Mouse (Mus musculus): ENCODE measurements around the gene Gstcd. TPM values are rescaled to one million over a fixed set of nuclear protein-coding genes. Genes with fewer than 3 reads are reported as not detected.
A peak's percentile ranks its signal among the peaks of the same experiment; 100 is the strongest.

Gene Gstcd
- polyA plus RNA-seq, 1 experiment from 2014 or later = 9.0 TPM

- no peak for ATAC-seq (replicated peaks; ENCODE audit: low FRiP score)
These were observed 141.3 kb downstream of the Gstcd start for GRCm38 (mm10) chr3:132950529-132950880.

GRCm38 (mm10) chr3:132949791-132950528 is 141.9 kb downstream of the Gstcd start, which contains the start of gene Npnt:
Gene Npnt, minus strand, starts transcription at chr3:132950291.
- Histone ChIP-seq H3K27ac (ENCODE audit: low read depth, low read length) (no peak within 1 kb of the TSS), H3K9me3 (ENCODE audit: control insufficient read depth, low read length) (no peaks in the 10 kb centered on the region), H3K4me1 (replicated peaks; ENCODE audit: control insufficient read depth, insufficient read depth, low read length) (0 out of 2 replicates have a peak, but pooled peaks cover 3% of the 10 kb centered on the region), H3K4me3 (ENCODE audit: low read depth, low read length) (peak within 1 kb of the TSS; percentile 66), H3K27me3 (replicated peaks; ENCODE audit: control insufficient read depth, insufficient read depth, low read length) (peaks cover 29% of the 10 kb centered on the region), H3K4me2 (peak within 1 kb of the TSS; percentile 98), H3K36me3 (ENCODE audit: control insufficient read depth, insufficient read depth, low read length) (no peaks in the 10 kb centered on the region), H3K9ac (ENCODE audit: low read depth, low read length) (peak within 1 kb of the TSS; percentile 53)
- peak; percentile 52 for DNase-seq (ENCODE audit: low spot score)
- peak; percentile 78 for ATAC-seq (replicated peaks; ENCODE audit: low FRiP score)
- under 1% methylated on average over 64 of the region's 82 CpGs for WGBS

More at GRCm38 (mm10) chr3:132950529-132950880, 141.3 kb downstream of the Gstcd start:
- 17% methylated on average over 7 of the region's 7 CpGs for WGBS
- H3K9ac ChIP-seq (ENCODE audit: low read depth, low read length) = peak overlapping the region; percentile 46; the same call in 1 of the 2 replicates
- H3K9me3 ChIP-seq (ENCODE audit: control insufficient read depth, low read length) = no peaks in the 10 kb centered on the region
- no peak overlapping the region for H3K27ac ChIP-seq (ENCODE audit: low read depth, low read length)
- 0 out of 2 replicates have a peak, but pooled peaks cover 3% of the 10 kb centered on the region for H3K4me1 ChIP-seq (replicated peaks; ENCODE audit: control insufficient read depth, insufficient read depth, low read length)
- DNase-seq (ENCODE audit: low spot score) = no peak
- peak overlapping the region; percentile 98 for H3K4me2 ChIP-seq
- H3K4me3 ChIP-seq (ENCODE audit: low read depth, low read length) = peak overlapping the region; percentile 66
- H3K27me3 ChIP-seq (replicated peaks; ENCODE audit: control insufficient read depth, insufficient read depth, low read length) = peaks cover 29% of the 10 kb centered on the region
- H3K36me3 ChIP-seq (ENCODE audit: control insufficient read depth, insufficient read depth, low read length) = no peaks in the 10 kb centered on the region

DNA sequence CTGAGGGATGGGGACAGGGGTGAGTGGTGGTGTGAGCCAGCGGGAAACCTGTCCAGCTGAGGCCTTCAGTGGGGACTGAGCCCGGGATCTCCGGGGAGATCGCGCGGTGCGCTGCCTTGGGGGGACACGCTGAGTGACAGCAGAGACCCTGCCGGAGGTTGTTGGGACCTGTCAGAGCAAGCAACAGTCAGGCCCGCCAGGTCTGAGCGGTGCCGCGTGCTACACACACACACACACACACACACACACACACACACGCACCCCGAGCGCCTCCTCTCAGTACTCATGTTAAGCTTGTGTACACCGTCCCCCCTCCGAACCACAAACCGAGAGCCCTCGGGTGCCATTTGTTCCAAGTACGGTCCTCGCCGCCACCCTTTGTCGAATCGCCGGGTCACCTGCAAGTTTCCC is 142.4 kb downstream of the Gstcd start:
- Histone ChIP-seq H3K9me3 (ENCODE audit: control insufficient read depth, low read length) (no peaks in the 10 kb centered on the region), H3K9ac (ENCODE audit: low read depth, low read length) (peak overlapping the region; percentile 22; the same call in 1 of the 2 replicates), H3K36me3 (ENCODE audit: control insufficient read depth, insufficient read depth, low read length) (no peaks in the 10 kb centered on the region), H3K4me3 (ENCODE audit: low read depth, low read length) (peak overlapping the region; percentile 66), H3K4me1 (replicated peaks; ENCODE audit: control insufficient read depth, insufficient read depth, low read length) (0 out of 2 replicates have a peak, but pooled peaks cover 3% of the 10 kb centered on the region), H3K27ac (ENCODE audit: low read depth, low read length) (no peak overlapping the region), H3K4me2 (peak overlapping the region; percentile 98), H3K27me3 (replicated peaks; ENCODE audit: control insufficient read depth, insufficient read depth, low read length) (peaks cover 29% of the 10 kb centered on the region)
- ATAC-seq (replicated peaks; ENCODE audit: low FRiP score) (peak; percentile 37), DNase-seq (ENCODE audit: low spot score) (peak; percentile 43)
- WGBS = under 1% methylated on average over 24 of the region's 26 CpGs

DNA sequence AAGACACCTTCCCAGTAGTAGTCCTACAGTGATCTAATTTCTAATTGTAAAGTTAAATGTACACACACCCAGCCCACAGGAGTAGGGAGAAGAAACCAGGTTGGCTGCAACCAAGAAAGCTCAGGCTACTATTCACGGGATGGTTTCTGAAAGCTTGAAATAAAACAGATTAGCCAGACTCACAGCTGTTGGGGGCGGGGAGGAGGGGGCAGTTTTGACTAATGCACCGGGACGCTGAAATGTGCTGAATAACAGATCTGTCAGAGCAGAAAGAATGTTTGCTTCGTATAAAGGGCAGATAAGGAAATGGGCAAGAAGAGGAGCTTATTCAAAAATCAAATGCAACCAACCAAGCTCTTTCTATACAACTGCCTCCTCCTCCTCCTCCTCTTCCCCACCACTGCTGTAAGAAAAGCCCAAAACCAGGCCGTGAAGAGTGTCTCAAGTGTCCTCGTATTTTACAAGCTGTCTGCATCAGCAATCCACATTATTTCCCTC is 143.5 kb downstream of the Gstcd start:
- Histone ChIP-seq H3K27ac (ENCODE audit: low read depth, low read length) (no peak overlapping the region), H3K4me1 (replicated peaks; ENCODE audit: control insufficient read depth, insufficient read depth, low read length) (0 out of 2 replicates have a peak, but pooled peaks cover 3% of the 10 kb centered on the region), H3K9ac (ENCODE audit: low read depth, low read length) (no peak overlapping the region), H3K36me3 (ENCODE audit: control insufficient read depth, insufficient read depth, low read length) (no peaks in the 10 kb centered on the region), H3K9me3 (ENCODE audit: control insufficient read depth, low read length) (no peaks in the 10 kb centered on the region), H3K27me3 (replicated peaks; ENCODE audit: control insufficient read depth, insufficient read depth, low read length) (peaks cover 29% of the 10 kb centered on the region), H3K4me2 (no peak overlapping the region), H3K4me3 (ENCODE audit: low read depth, low read length) (no peak overlapping the region)
- WGBS = 25% methylated on average over 7 of the region's 7 CpGs
- DNase-seq (ENCODE audit: low spot score) = no peak
- ATAC-seq (replicated peaks; ENCODE audit: low FRiP score) = no peak

- ATAC-seq (replicated peaks; ENCODE audit: low FRiP score) = no peak
These were observed 145.7 kb downstream of the Gstcd start for GRCm38 (mm10) chr3:132946086-132946485.

DNA sequence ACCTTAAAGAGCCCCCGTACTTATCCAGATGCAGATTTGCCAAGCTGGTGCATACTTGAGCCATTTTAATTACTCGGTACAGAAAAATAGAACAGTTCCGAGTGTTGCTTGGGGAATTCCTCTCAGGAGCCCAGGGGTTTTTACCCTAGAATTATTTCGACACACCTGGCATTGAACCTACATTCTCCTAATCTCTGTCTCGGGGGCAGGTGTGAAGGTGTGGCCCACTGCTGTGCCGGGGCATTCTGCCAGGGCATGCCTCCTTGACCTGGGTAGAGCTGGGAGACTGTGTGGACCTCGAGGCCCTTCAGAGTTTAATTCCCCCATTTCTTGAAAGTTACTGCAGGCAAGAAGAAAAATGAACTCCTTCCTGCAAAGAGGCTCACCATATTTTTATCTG is 146.2 kb downstream of the Gstcd start:
- WGBS = 73% methylated on average over 7 of the region's 7 CpGs
- Histone ChIP-seq H3K4me1 (replicated peaks; ENCODE audit: control insufficient read depth, insufficient read depth, low read length) (0 out of 2 replicates have a peak, but pooled peaks cover 3% of the 10 kb centered on the region), H3K27me3 (replicated peaks; ENCODE audit: control insufficient read depth, insufficient read depth, low read length) (peaks cover 23% of the 10 kb centered on the region), H3K9ac (ENCODE audit: low read depth, low read length) (no peak overlapping the region), H3K36me3 (ENCODE audit: control insufficient read depth, insufficient read depth, low read length) (no peaks in the 10 kb centered on the region), H3K4me2 (no peak overlapping the region), H3K27ac (ENCODE audit: low read depth, low read length) (no peak overlapping the region), H3K9me3 (ENCODE audit: control insufficient read depth, low read length) (no peaks in the 10 kb centered on the region), H3K4me3 (ENCODE audit: low read depth, low read length) (no peak overlapping the region)
- DNase-seq (ENCODE audit: low spot score) (no peak), ATAC-seq (replicated peaks; ENCODE audit: low FRiP score) (no peak)

More at GRCm38 (mm10) chr3:132946086-132946485, 145.7 kb downstream of the Gstcd start:
- 80% methylated on average over 5 of the region's 5 CpGs for WGBS
- H3K27me3 ChIP-seq (replicated peaks; ENCODE audit: control insufficient read depth, insufficient read depth, low read length) = peaks cover 28% of the 10 kb centered on the region
- no peak overlapping the region for H3K4me2 ChIP-seq
- no peaks in the 10 kb centered on the region for H3K36me3 ChIP-seq (ENCODE audit: control insufficient read depth, insufficient read depth, low read length)
- no peak overlapping the region for H3K9ac ChIP-seq (ENCODE audit: low read depth, low read length)
- DNase-seq (ENCODE audit: low spot score) = no peak
- H3K4me1 ChIP-seq (replicated peaks; ENCODE audit: control insufficient read depth, insufficient read depth, low read length) = 0 out of 2 replicates have a peak, but pooled peaks cover 3% of the 10 kb centered on the region
- H3K27ac ChIP-seq (ENCODE audit: low read depth, low read length) = no peak overlapping the region
- no peaks in the 10 kb centered on the region for H3K9me3 ChIP-seq (ENCODE audit: control insufficient read depth, low read length)
- no peak overlapping the region for H3K4me3 ChIP-seq (ENCODE audit: low read depth, low read length)

DNA sequence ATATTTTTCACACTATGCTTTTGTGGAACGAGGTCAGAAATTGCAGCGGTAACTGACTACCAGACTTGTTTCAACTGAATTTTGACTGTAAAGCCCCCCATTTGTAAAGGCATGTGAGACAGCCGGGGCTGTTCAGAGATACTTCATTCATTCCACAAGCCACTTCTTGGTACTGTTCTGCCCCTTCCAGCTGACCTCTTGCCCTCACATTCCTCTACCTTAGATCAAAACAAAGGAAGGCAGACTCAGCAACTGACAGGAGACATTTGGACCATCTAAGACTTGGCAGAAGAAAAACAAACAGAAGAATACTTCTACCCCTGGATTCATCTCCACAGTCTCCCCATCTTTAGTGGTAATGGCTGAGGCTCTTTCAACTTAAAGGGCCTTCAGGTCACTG is 147.2 kb downstream of the Gstcd start:
- Histone ChIP-seq H3K4me2 (no peak overlapping the region), H3K36me3 (ENCODE audit: control insufficient read depth, insufficient read depth, low read length) (no peaks in the 10 kb centered on the region), H3K9ac (ENCODE audit: low read depth, low read length) (no peak overlapping the region), H3K9me3 (ENCODE audit: control insufficient read depth, low read length) (no peaks in the 10 kb centered on the region), H3K4me3 (ENCODE audit: low read depth, low read length) (no peak overlapping the region), H3K27ac (ENCODE audit: low read depth, low read length) (no peak overlapping the region), H3K4me1 (replicated peaks; ENCODE audit: control insufficient read depth, insufficient read depth, low read length) (0 out of 2 replicates have a peak, but pooled peaks cover 3% of the 10 kb centered on the region), H3K27me3 (replicated peaks; ENCODE audit: control insufficient read depth, insufficient read depth, low read length) (peaks cover 14% of the 10 kb centered on the region)
- DNase-seq (ENCODE audit: low spot score) = no peak
- WGBS = 72% methylated on average over 3 of the region's 3 CpGs
- no peak for ATAC-seq (replicated peaks; ENCODE audit: low FRiP score)

- H3K9ac ChIP-seq (ENCODE audit: low read depth, low read length) = no peak overlapping the region
- 0 out of 2 replicates have a peak, but pooled peaks cover 1% of the 10 kb centered on the region for H3K4me1 ChIP-seq (replicated peaks; ENCODE audit: control insufficient read depth, insufficient read depth, low read length)
- no peaks in the 10 kb centered on the region for H3K9me3 ChIP-seq (ENCODE audit: control insufficient read depth, low read length)
- no peak overlapping the region for H3K27ac ChIP-seq (ENCODE audit: low read depth, low read length)
- no peak overlapping the region for H3K4me2 ChIP-seq
- 58% methylated on average over 7 of the region's 7 CpGs for WGBS
- H3K4me3 ChIP-seq (ENCODE audit: low read depth, low read length) = no peak overlapping the region
- ATAC-seq (replicated peaks; ENCODE audit: low FRiP score) (no peak), DNase-seq (ENCODE audit: low spot score) (no peak)
- H3K36me3 ChIP-seq (ENCODE audit: control insufficient read depth, insufficient read depth, low read length) = no peaks in the 10 kb centered on the region
- H3K27me3 ChIP-seq (replicated peaks; ENCODE audit: control insufficient read depth, insufficient read depth, low read length) = peaks cover 9% of the 10 kb centered on the region
These were observed 147.6 kb downstream of the Gstcd start for GRCm38 (mm10) chr3:132944193-132944592.

All from liver, embryonic 11.5 days (tissue).